Mouse (Mus musculus) ZHBTc4 (cell line): ENCODE measurements around the gene Tstd2.

Source experiments
- DNase-seq: peaks from one replicate; pipeline ENCODE4 v3.0.0-alpha.2; 2011; ENCODE audit warnings: low read depth, low spot score

Tstd2 gene

GRCm38 (mm10) chr4:46138287-46139222, at the start of gene Tstd2, which contains the start of gene Ncbp1:
Tstd2 (minus strand) TSS chr4:46138694.
Ncbp1 (plus strand) TSS chr4:46138613.
- peak; percentile 97 for DNase-seq

DNA sequence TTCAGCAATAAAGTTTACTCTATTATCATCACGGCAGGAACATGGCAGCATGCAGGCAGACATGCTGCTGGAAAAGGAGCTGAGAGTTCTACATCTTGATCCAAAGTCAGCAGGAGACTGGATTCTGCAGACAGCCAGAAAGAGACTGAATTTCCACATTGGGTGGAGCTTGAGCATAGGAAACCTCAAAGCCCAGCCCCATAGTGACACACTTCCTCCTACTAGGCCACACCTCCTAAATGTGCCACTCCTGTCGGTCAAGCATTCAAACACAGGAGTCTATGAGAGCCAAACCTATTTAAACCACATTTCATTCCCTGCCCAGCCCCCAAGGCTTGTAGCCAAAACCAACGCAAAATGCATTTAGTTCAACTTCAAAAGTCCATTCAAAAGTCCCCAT, 48.0 kb upstream of the Tstd2 start:
- DNase-seq, result peak; percentile 76

DNA sequence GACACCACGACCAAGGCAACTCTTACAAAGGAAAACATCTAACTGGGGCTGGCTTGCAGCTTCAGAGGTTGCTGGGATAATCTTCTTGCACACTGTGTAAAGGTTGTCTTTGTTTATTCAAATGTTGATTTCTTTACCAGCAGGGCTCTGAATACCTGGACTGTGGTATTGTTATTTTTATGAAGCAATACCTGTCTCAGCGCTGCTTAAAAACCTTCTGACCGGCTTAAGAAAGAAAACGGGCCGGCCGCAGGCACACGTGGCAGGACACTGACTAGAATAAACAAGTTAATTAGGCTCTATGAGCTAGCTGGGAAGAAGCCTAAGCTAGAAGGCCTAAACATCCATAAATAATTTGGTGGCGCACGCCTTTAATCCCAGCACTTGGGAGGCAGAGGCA, 47.4 kb upstream of the Tstd2 start:
- peak; percentile 90 for DNase-seq

GRCm38 (mm10) chr4:46185423-46185822, 46.9 kb upstream of the Tstd2 start:
- DNase-seq, result peak; percentile 66

GRCm38 (mm10) chr4:46182181-46182580, 43.7 kb upstream of the Tstd2 start:
- DNase-seq, result no peak

- DNase-seq, result no peak
Measured at GRCm38 (mm10) chr4:46181168-46181567, 42.7 kb upstream of the Tstd2 start.

- DNase-seq, result no peak
Measured at GRCm38 (mm10) chr4:46177496-46177895, 39.0 kb upstream of the Tstd2 start.

DNA sequence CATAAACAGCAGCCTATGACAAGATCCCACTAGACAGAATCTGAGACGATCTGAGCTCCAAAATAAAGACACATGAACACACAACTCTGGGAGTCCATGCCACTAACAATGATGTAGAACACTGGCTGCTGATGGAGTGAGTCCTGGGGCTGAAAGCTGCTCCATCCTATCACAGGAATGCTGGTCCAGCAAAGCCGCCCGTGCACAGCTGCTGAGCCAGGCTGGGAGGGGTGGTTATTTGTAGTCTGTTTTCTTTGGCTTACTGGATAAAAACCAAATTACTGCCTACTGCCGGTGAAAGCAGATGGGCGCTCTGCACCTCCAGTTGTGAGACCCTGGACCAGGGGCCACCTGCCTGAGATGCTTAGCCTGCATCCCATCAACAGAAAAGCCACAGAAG, 38.5 kb upstream of the Tstd2 start:
- DNase-seq, result no peak

- DNase-seq, result peak; percentile 39
Measured at GRCm38 (mm10) chr4:46176313-46176712, 37.8 kb upstream of the Tstd2 start.

DNA sequence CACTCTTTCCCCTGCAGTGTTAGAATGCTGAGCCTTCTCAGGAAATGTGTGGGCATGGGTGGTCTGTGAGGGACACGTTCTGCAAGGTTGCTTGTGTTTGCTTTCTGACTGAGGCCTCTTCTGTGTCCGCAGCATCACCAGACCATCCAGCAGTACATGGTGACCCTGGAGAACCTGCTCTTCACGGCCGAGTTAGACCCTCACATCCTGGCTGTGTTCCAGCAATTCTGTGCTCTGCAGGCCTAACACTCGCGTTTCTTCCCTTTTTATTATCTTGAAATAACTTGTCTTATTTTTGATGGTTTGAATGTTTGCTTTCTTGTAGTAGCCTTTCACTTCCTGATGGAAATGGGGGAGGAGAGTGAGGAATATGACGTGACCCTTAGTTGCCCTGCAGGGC, 33.3 kb upstream of the Tstd2 start:
- no peak for DNase-seq

DNA sequence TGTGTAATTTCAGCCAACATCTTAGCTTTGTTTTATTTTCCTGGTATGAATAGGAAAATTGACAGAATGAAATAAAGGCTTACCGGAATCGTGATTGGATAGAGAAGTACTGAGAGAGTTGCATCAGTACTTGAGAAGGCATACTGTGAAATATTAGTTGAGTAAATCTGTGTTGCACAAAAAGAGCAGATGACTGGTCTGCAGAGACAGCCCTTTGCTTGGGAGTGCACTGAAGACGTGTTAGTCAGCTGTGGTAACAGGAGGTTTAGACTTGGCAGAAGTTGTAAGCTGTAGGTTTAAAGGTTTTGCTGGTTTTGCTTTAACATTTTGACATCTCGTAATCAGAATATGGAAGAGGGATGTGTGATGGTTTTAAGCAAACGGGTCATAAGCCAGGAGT, 27.3 kb upstream of the Tstd2 start:
- DNase-seq, result no peak

DNA sequence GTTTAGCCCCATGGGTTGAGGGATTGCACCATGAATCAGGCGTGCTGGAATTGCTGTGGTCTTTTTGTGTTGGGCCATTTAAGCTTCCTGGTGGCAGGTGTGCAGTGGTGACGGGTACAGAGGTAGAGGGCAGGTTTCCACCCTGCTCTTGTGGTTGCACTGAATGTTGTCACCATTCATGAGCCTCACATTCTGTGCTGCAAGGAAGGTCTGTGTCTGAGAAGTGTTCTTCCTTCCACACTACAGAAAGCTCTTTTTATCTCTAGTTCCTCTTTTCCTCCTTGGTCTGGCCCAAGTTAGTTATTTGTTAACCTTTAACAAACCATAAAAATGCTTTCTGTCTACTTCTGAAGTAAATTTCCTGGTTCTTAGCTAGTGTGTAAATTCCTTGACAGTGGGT, 25.5 kb upstream of the Tstd2 start:
- DNase-seq, result no peak

GRCm38 (mm10) chr4:46151903-46152544, 13.5 kb upstream of the Tstd2 start:
- DNase-seq, result no peak

GRCm38 (mm10) chr4:46146881-46147280, 8.4 kb upstream of the Tstd2 start:
- DNase-seq, result no peak

- DNase-seq, result peak; percentile 78
Measured at GRCm38 (mm10) chr4:46144323-46144722, 5.8 kb upstream of the Tstd2 start.

- no peak for DNase-seq
Measured at GRCm38 (mm10) chr4:46137629-46138286, 736 bp downstream of the Tstd2 start.

DNA sequence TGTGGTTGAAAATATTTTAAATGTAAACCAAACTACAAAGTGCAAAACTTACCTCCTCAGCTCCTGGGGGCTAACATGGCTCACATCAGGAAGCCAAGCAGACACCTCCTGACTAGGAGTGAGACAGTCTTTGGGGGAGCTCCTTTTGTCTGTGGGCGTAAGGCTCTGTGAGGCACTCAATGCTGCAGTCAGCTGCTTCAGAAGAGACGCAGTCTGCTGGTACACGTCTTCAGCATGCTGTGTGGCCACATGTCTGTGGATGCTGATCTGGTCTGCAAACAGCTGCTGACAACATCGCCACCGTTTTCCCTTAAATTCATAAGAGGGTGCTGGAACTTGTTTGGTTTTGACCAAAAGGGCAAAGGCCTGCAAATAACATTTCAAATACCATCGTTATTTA, 6.7 kb downstream of the Tstd2 start:
- no peak for DNase-seq

GRCm38 (mm10) chr4:46130221-46130620, 8.3 kb downstream of the Tstd2 start:
- peak; percentile 70 for DNase-seq

GRCm38 (mm10) chr4:46129311-46130004, 9.0 kb downstream of the Tstd2 start:
- DNase-seq, result no peak

- peak; percentile 77 for DNase-seq
Measured at GRCm38 (mm10) chr4:46126541-46126940, 12.0 kb downstream of the Tstd2 start.

DNA sequence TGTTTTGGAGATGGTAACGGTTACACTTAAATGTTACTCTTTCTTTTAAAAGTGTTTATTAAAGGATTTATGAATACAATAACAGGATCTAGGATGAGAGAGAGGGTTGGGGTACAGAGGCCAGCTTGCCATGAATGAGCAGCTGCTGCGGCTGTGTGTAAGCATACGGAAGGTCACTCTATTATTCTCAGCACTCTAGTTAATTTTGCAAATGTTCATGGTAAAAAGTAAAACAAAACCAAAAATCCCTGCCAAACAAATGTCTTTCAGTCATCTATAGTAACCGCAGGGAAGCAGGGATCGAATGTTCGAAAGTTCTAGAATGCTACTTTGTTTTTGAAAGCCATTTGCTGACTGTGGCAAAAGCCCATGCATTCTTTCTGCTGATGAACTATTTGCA, 15.1 kb downstream of the Tstd2 start:
- no peak for DNase-seq

GRCm38 (mm10) chr4:46120767-46121166, 17.7 kb downstream of the Tstd2 start:
- no peak for DNase-seq
